Comparison of ENCODE assay signal across 8 mouse cellular contexts in genomic region chr16:43503010-43503635, GRCm38 (mm10).
DNase-seq lines count a peak whose midpoint lies in the region; ATAC-seq lines count a peak whose summit lies in the region.

No protein-coding gene starts in this region.

- H3K36me3 ChIP-seq in heart, embryonic 11.5 days (ENCODE audit: control insufficient read depth, insufficient read depth, low read length), result no peaks in the 10 kb centered on the region
- H3K36me3 ChIP-seq in embryonic facial prominence, embryonic 14.5 days (ENCODE audit: control insufficient read depth, insufficient read depth, low read length), result no peaks in the 10 kb centered on the region
- H3K36me3 ChIP-seq in limb, embryonic 10.5 days, result no peaks in the 10 kb centered on the region
- no peaks in the 10 kb centered on the region for H3K36me3 ChIP-seq in neural tube, embryonic 14.5 days (ENCODE audit: control insufficient read depth, insufficient read depth, low read length)

- H3K4me1 ChIP-seq in heart, embryonic 11.5 days (ENCODE audit: control insufficient read depth, insufficient read depth, low read length), result peaks cover 14% of the 10 kb centered on the region
- peaks cover 16% of the 10 kb centered on the region for H3K4me1 ChIP-seq in embryonic facial prominence, embryonic 14.5 days (ENCODE audit: control insufficient read depth, insufficient read depth, low read length)
- peaks cover 27% of the 10 kb centered on the region for H3K4me1 ChIP-seq in limb, embryonic 10.5 days
- H3K4me1 ChIP-seq in neural tube, embryonic 14.5 days (ENCODE audit: control insufficient read depth, insufficient read depth, low read length), result peaks cover 17% of the 10 kb centered on the region

- ATAC-seq in heart, embryonic 11.5 days (replicated peaks; ENCODE audit: insufficient number of reproducible peaks, low FRiP score, low TSS enrichment), result 0 out of 2 replicates have a peak, but pooled peaks have one; percentile 44
- ATAC-seq in embryonic facial prominence, embryonic 14.5 days (ENCODE audit: low read depth), result peak; percentile 59; the same call in 1 of the 2 replicates
- peak; percentile 92 for ATAC-seq in neural tube, embryonic 14.5 days (ENCODE audit: low read depth)

- no peaks in the 10 kb centered on the region for H3K27me3 ChIP-seq in heart, embryonic 11.5 days (ENCODE audit: control insufficient read depth, insufficient read depth, low read length)
- no peaks in the 10 kb centered on the region for H3K27me3 ChIP-seq in embryonic facial prominence, embryonic 14.5 days (replicated peaks; ENCODE audit: control insufficient read depth, insufficient read depth, low read length)
- H3K27me3 ChIP-seq in limb, embryonic 10.5 days (ENCODE audit: low read depth, poor library complexity, severe bottlenecking), result peaks cover 39% of the 10 kb centered on the region
- no peaks in the 10 kb centered on the region for H3K27me3 ChIP-seq in neural tube, embryonic 14.5 days (ENCODE audit: control insufficient read depth, insufficient read depth, low read length)

- peak overlapping the region; percentile 71 for H3K4me2 ChIP-seq in heart, embryonic 11.5 days
- H3K4me2 ChIP-seq in embryonic facial prominence, embryonic 14.5 days (ENCODE audit: low read depth, low read length), result peak overlapping the region; percentile 71
- peak overlapping the region; percentile 72 for H3K4me2 ChIP-seq in neural tube, embryonic 14.5 days (ENCODE audit: low read depth, low read length)

- peak overlapping the region; percentile 75 for H3K9ac ChIP-seq in heart, embryonic 11.5 days (ENCODE audit: low read depth, low read length)
- peak overlapping the region; percentile 56 for H3K9ac ChIP-seq in embryonic facial prominence, embryonic 14.5 days (ENCODE audit: low read depth, low read length)
- peak overlapping the region; percentile 81 for H3K9ac ChIP-seq in neural tube, embryonic 14.5 days (replicated peaks; ENCODE audit: low read depth, low read length)

- no peaks in the 10 kb centered on the region for H3K9me3 ChIP-seq in heart, embryonic 11.5 days (replicated peaks; ENCODE audit: control insufficient read depth, low read length)
- no peaks in the 10 kb centered on the region for H3K9me3 ChIP-seq in embryonic facial prominence, embryonic 14.5 days (ENCODE audit: control insufficient read depth, low read length)
- H3K9me3 ChIP-seq in limb, embryonic 10.5 days (replicated peaks), result no peaks in the 10 kb centered on the region
- H3K9me3 ChIP-seq in neural tube, embryonic 14.5 days (ENCODE audit: control insufficient read depth, low read length), result no peaks in the 10 kb centered on the region

- H3K4me3 ChIP-seq in heart, embryonic 11.5 days (ENCODE audit: low read depth, low read length), result peak overlapping the region; percentile 47
- H3K4me3 ChIP-seq in embryonic facial prominence, embryonic 14.5 days (ENCODE audit: low read depth, low read length), result peak overlapping the region; percentile 37
- H3K4me3 ChIP-seq in limb, embryonic 10.5 days, result peak overlapping the region; percentile 43
- H3K4me3 ChIP-seq in neural tube, embryonic 14.5 days (ENCODE audit: low read depth, low read length), result peak overlapping the region; percentile 46

- DNase-seq in heart, adult 8-10 months (ENCODE audit: low spot score), result no peak
- peak; percentile 56 for DNase-seq in MN1 (ENCODE audit: low spot score)
- peak; percentile 47 for DNase-seq in embryonic facial prominence, embryonic 14.5 days (ENCODE audit: low spot score)
- peak; percentile 38 for DNase-seq in limb, embryonic 10.5 days (ENCODE audit: low spot score)
- no peak for DNase-seq in gastrocnemius, adult 18-20 months (ENCODE audit: low spot score)
- DNase-seq in spleen, postnatal 36 days (ENCODE audit: low spot score in 2 of 2), result no peak

- H3K27ac ChIP-seq in heart, embryonic 11.5 days (ENCODE audit: low read depth, low read length), result peak overlapping the region; percentile 84
- peak overlapping the region; percentile 3; the same call in 1 of the 2 replicates for H3K27ac ChIP-seq in embryonic facial prominence, embryonic 14.5 days (replicated peaks; ENCODE audit: low read depth, low read length)
- peak overlapping the region; percentile 30; the same call in 1 of the 2 replicates for H3K27ac ChIP-seq in limb, embryonic 10.5 days
- H3K27ac ChIP-seq in neural tube, embryonic 14.5 days (ENCODE audit: low read depth, low read length), result peak overlapping the region; percentile 93

- 3% methylated on average over 13 of the region's 13 CpGs for WGBS in heart, embryonic 11.5 days (ENCODE audit: insufficient replicate concordance)
- WGBS in embryonic facial prominence, embryonic 14.5 days, result 5% methylated on average over 13 of the region's 13 CpGs
- WGBS in limb, embryonic 10.5 days, result 12% methylated on average over 13 of the region's 13 CpGs
- WGBS in neural tube, embryonic 14.5 days, result 2% methylated on average over 13 of the region's 13 CpGs

Comparison
In these comparisons a context has a peak if more than half of its experiments do, and no peak if none do; other contexts are left out.
1. H3K27ac ChIP-seq: peak in every context shown above with its lines; median percentile 93 in neural tube, embryonic 14.5 days; 84 in heart, embryonic 11.5 days; 30 in limb, embryonic 10.5 days; 3 in embryonic facial prominence, embryonic 14.5 days.
2. DNase-seq: peak in MN1 (single experiment), embryonic facial prominence, embryonic 14.5 days (single experiment) and limb, embryonic 10.5 days (single experiment); none in heart, adult 8-10 months (single experiment), gastrocnemius, adult 18-20 months (single experiment) and spleen, postnatal 36 days (0 of 2).
3. Peak in every context shown above with its lines, with median percentiles within 50 percentile points of each other: ATAC-seq, H3K4me2 ChIP-seq, H3K4me3 ChIP-seq and H3K9ac ChIP-seq.